Mouse (Mus musculus): ENCODE data around the gene Mark3. TPM values are rescaled to one million over a fixed set of nuclear protein-coding genes. Genes with fewer than 3 reads are reported as not detected.
A peak's percentile ranks its signal among the peaks of the same experiment; 100 is the strongest.

Mark3 gene
- total and polyA plus RNA-seq, 3 experiments: 43.9 to 71.6 TPM; not detected in 1

GRCm38 (mm10) chr12:111572406-111572805 is 1.9 kb upstream of the Mark3 start:
- peaks cover 7 to 8% of the 10 kb centered on the region in 2 experiments; a peak in 3 of 4 replicates for H3K4me1 ChIP-seq (ENCODE audit: control insufficient read depth in 1 of 2, insufficient read depth in 2 of 2, low read length in 2 of 2)
- no peaks in the 10 kb centered on the region for H3K27me3 ChIP-seq (ENCODE audit: control insufficient read depth in 1 of 2, insufficient read depth in 2 of 2, low read length in 2 of 2)
- no peaks in the 10 kb centered on the region for H3K9me3 ChIP-seq (replicated peaks; ENCODE audit: insufficient read depth, low read length)
- H3K27ac ChIP-seq (ENCODE audit: control insufficient read depth, low read depth, low read length): no peak overlapping the region
- no peak overlapping the region for H3K4me3 ChIP-seq (ENCODE audit: control insufficient read depth in 1 of 2, insufficient read depth in 1 of 2, low read depth in 2 of 2, low read length in 2 of 2)
- DNase-seq (ENCODE audit: low read depth, low spot score): no peak
- TF ChIP-seq SMC3 (IDR thresholded peaks at IDR 0.05; ENCODE audit: low read depth, low read length) (no peak), MAFK (IDR thresholded peaks at IDR 0.05; ENCODE audit: borderline replicate concordance, low read depth, low read length) (no peak), TAL1 (IDR thresholded peaks at IDR 0.05; ENCODE audit: low read length) (no peak), MAX (IDR thresholded peaks at IDR 0.05; ENCODE audit: low read length) (no peak), POLR2A (IDR thresholded peaks at IDR 0.05; ENCODE audit: control insufficient read depth in 1 of 2, insufficient read depth in 1 of 2, low read depth in 1 of 2, low read length in 2 of 2, poor library complexity in 1 of 2) (no peak), USF1 (IDR thresholded peaks at IDR 0.05; ENCODE audit: low read depth, low read length) (no peak), NELFE (IDR thresholded peaks at IDR 0.05; ENCODE audit: low read depth, low read length) (no peak), MEF2A (IDR thresholded peaks at IDR 0.05; ENCODE audit: extremely low read depth, insufficient replicate concordance, low read depth, low read length, poor library complexity, severe bottlenecking) (no peak), NRF1 (IDR thresholded peaks at IDR 0.05; ENCODE audit: insufficient read depth, low read depth, low read length, poor library complexity, severe bottlenecking) (no peak), GATA1 (IDR thresholded peaks at IDR 0.05; ENCODE audit: low read depth, low read length) (no peak)
- H3K9ac ChIP-seq (ENCODE audit: control insufficient read depth, low read depth, low read length, poor library complexity, severe bottlenecking): no peak overlapping the region
- peaks cover 0 to 12% of the 10 kb centered on the region in 2 experiments; a peak in 2 of 4 replicates for H3K36me3 ChIP-seq (ENCODE audit: control insufficient read depth in 1 of 2, insufficient read depth in 2 of 2, low read length in 2 of 2)
- peaks cover 23% of the 10 kb centered on the region for H3K79me2 ChIP-seq (ENCODE audit: control insufficient read depth, insufficient read depth, low read length, poor library complexity)

DNA sequence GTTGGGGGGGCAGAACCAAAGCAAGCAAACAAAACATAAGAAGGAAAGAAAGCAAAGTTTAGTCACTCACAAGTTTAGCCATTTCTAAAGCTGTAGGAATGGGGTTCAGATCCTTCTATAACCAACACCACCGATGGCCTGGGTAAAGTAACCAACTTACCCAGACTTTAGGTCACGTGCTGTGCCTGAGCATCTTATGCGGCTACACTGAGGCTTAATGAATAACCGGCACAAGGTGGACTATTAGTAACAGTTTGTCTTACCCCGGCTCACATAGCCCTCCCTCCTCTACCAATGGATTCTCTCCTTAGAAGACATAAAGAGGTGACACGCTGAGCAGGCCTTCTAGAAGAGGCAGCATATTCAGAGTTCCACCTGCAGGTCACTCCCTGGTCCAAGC is 1.0 kb upstream of the Mark3 start:
- Histone ChIP-seq H3K4me1 (ENCODE audit: control insufficient read depth in 1 of 2, insufficient read depth in 2 of 2, low read length in 2 of 2) (peaks cover 7 to 8% of the 10 kb centered on the region in 2 experiments; a peak in 3 of 4 replicates), H3K9me3 (replicated peaks; ENCODE audit: insufficient read depth, low read length) (no peaks in the 10 kb centered on the region), H3K9ac (ENCODE audit: control insufficient read depth, low read depth, low read length, poor library complexity, severe bottlenecking) (peak overlapping the region; percentile 63), H3K36me3 (ENCODE audit: control insufficient read depth in 1 of 2, insufficient read depth in 2 of 2, low read length in 2 of 2) (peaks cover 0 to 12% of the 10 kb centered on the region in 2 experiments; a peak in 2 of 4 replicates), H3K4me3 (ENCODE audit: control insufficient read depth in 1 of 2, insufficient read depth in 1 of 2, low read depth in 2 of 2, low read length in 2 of 2) (peak overlapping the region; percentile 68 to 93), H3K27me3 (ENCODE audit: control insufficient read depth in 1 of 2, insufficient read depth in 2 of 2, low read length in 2 of 2) (no peaks in the 10 kb centered on the region), H3K79me2 (ENCODE audit: control insufficient read depth, insufficient read depth, low read length, poor library complexity) (peaks cover 27% of the 10 kb centered on the region), H3K27ac (ENCODE audit: control insufficient read depth, low read depth, low read length) (no peak overlapping the region)
- no peak for DNase-seq (ENCODE audit: low read depth, low spot score)
- TF ChIP-seq KAT2A (conservative IDR thresholded peaks at IDR 0.05; ENCODE audit: low read depth, low read length) (no peak), MXI1 (IDR thresholded peaks at IDR 0.05; ENCODE audit: low read depth, low read length) (no peak), HCFC1 (IDR thresholded peaks at IDR 0.05; ENCODE audit: low read depth, low read length) (no peak), SMC3 (IDR thresholded peaks at IDR 0.05; ENCODE audit: low read depth, low read length) (no peak), TBP (IDR thresholded peaks at IDR 0.05; ENCODE audit: low read depth, low read length) (no peak), POLR2AphosphoS2 (IDR thresholded peaks at IDR 0.05; ENCODE audit: low read length) (no peak), MEF2A (IDR thresholded peaks at IDR 0.05; ENCODE audit: extremely low read depth, insufficient replicate concordance, low read depth, low read length, poor library complexity, severe bottlenecking) (no peak), JUND (IDR thresholded peaks at IDR 0.05; ENCODE audit: low read depth, low read length) (no peak), ETS1 (IDR thresholded peaks at IDR 0.05; ENCODE audit: low read depth, low read length) (no peak), ZKSCAN1 (IDR thresholded peaks at IDR 0.05; ENCODE audit: low read depth, low read length) (no peak), MAFK (IDR thresholded peaks at IDR 0.05; ENCODE audit: borderline replicate concordance, low read depth, low read length) (no peak)
